Mouse (Mus musculus): ENCODE results near the gene Prph2.

- TF ChIP-seq POLR2A (IDR thresholded peaks at IDR 0.05; ENCODE audit: extremely low read depth, insufficient read depth, low read length) (no peak), CTCF (IDR thresholded peaks at IDR 0.05; ENCODE audit: low read depth, low read length) (no peak)
Observed at GRCm38 (mm10) chr17:46889450-46890084, 20.7 kb upstream of the Prph2 start.
